Mouse (Mus musculus): ENCODE data around the gene Dbx1. TPM values are rescaled to one million over a fixed set of nuclear protein-coding genes. Genes with fewer than 3 reads are reported as not detected.

Dbx1 gene
- polyA plus RNA-seq, 1 experiment: not detected

DNA sequence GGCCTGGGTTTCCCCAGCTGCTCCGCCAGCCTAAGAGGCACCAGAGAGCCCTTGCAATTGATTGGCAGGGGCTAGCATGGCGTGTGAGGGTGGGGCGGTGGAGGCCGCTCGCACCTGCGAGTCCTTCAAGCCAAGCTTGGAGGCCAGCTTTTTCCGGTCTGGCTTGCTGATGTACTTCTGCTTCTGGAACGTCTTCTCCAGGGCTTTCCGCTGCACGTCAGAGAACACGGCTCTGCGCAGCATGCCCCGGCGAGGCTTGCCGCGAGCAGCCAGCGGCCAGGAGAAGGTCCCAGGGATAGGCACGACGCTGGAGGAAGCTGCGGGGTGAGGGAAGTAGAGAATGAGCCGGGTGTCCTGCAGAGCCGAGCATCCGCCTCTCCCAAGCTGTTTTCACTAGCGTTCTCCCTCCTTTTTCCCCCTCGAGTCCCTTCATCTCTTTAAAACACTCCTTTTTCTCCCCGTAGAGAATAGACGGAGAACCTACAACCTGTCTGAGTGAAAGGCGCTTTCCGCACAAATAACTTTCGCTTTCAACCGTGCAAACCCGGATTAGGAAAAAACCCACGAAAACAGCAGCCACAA, 3.2 kb downstream of the Dbx1 start:
- DNase-seq: peak; percentile 28
- WGBS: 2% methylated on average over 33 of the region's 33 CpGs
- TF ChIP-seq CTCF (IDR thresholded peaks at IDR 0.05; ENCODE audit: insufficient read depth, low read length): no peak
- no peak for TF ChIP-seq POLR2A (IDR thresholded peaks at IDR 0.05; ENCODE audit: borderline replicate concordance, extremely low read depth, low read depth, low read length)
- peak overlapping the region; percentile 56 for H3K4me3 ChIP-seq (replicated peaks; ENCODE audit: extremely low read depth, low read depth, low read length)
- H3K4me1 ChIP-seq (ENCODE audit: control insufficient read depth, insufficient read depth, low read length): peaks cover 11% of the 10 kb centered on the region

DNA sequence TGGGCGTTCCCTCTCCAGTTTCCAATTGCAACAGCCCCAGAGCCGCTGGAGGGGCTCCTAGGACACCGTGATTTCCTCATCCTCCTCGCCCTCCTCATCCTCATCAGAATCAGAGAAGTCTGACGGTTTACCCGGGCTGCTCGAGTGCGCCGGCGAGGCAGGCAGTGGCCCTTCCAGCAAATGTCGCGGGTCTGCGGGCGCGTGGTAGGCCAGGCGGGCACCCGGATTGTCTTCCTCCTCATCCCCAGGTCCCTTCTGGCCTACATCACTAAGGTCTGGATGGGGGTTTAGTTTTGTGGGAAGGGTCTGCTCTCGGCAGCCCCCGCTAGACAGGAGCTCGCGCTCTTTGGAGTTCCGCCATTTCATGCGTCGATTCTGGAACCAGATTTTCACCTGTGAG, 4.3 kb downstream of the Dbx1 start:
- WGBS: 9% methylated on average over 24 of the region's 24 CpGs
- H3K4me3 ChIP-seq (replicated peaks; ENCODE audit: extremely low read depth, low read depth, low read length): no peak overlapping the region
- TF ChIP-seq CTCF (IDR thresholded peaks at IDR 0.05; ENCODE audit: insufficient read depth, low read length) (no peak), POLR2A (IDR thresholded peaks at IDR 0.05; ENCODE audit: borderline replicate concordance, extremely low read depth, low read depth, low read length) (no peak)
- DNase-seq: no peak
- peaks cover 11% of the 10 kb centered on the region for H3K4me1 ChIP-seq (ENCODE audit: control insufficient read depth, insufficient read depth, low read length)

GRCm38 (mm10) chr7:49631885-49632284, 4.8 kb downstream of the Dbx1 start:
- TF ChIP-seq POLR2A (IDR thresholded peaks at IDR 0.05; ENCODE audit: borderline replicate concordance, extremely low read depth, low read depth, low read length): no peak
- no peak for TF ChIP-seq CTCF (IDR thresholded peaks at IDR 0.05; ENCODE audit: insufficient read depth, low read length)
- Histone ChIP-seq H3K4me1 (ENCODE audit: control insufficient read depth, insufficient read depth, low read length) (peaks cover 11% of the 10 kb centered on the region), H3K4me3 (replicated peaks; ENCODE audit: extremely low read depth, low read depth, low read length) (no peak overlapping the region)
- DNase-seq: no peak
- WGBS: 20% methylated on average over 9 of the region's 9 CpGs

DNA sequence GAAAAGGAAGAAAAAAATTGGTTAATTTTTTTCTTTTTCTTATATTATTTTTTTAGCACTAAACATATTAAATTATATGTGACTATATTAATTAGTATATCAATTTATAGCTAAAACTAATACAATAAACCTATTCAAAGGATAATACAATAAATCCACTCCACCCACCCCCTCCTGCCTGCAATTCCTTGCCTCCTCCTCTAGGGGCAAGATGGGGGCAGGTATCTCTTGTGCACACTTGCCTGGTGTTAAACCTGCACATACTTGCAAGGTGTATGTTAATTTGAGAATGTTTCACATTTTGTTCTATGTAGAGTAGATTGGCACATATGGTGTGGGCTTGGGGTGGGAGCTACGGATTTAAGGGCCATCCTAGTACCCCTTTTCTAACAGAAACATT, 16.5 kb downstream of the Dbx1 start:
- WGBS: 65% methylated on average over 1 of the region's 1 CpGs
- no peak for TF ChIP-seq CTCF (IDR thresholded peaks at IDR 0.05; ENCODE audit: insufficient read depth, low read length)
- no peak for DNase-seq
- no peaks in the 10 kb centered on the region for H3K4me1 ChIP-seq (ENCODE audit: control insufficient read depth, insufficient read depth, low read length)
- H3K4me3 ChIP-seq (replicated peaks; ENCODE audit: extremely low read depth, low read depth, low read length): no peak overlapping the region

DNA sequence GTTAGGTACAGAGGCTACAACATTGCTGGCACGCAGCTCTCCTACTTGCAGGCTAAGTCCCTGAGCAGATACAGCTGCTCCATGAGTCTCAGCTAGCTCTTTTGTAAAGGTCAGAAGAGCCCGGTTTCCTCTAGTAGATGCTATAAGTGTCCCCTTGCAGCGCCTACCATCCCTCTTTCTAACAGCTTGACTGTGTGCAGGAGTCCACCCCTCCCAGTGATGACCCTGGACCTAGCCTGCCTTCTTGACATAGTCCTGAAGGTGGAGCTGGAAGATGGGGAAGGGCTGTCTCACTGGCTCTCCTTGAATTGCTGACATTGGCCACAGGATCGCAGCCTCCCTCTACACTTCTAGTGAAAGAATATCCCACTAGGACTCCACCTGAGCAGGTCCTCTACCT, 19.6 kb downstream of the Dbx1 start:
- no peak for TF ChIP-seq POLR2A (IDR thresholded peaks at IDR 0.05; ENCODE audit: borderline replicate concordance, extremely low read depth, low read depth, low read length)
- no peak for TF ChIP-seq CTCF (IDR thresholded peaks at IDR 0.05; ENCODE audit: insufficient read depth, low read length)
- no peak for DNase-seq
- 81% methylated on average over 4 of the region's 4 CpGs for WGBS
- Histone ChIP-seq H3K4me1 (ENCODE audit: control insufficient read depth, insufficient read depth, low read length) (no peaks in the 10 kb centered on the region), H3K4me3 (replicated peaks; ENCODE audit: extremely low read depth, low read depth, low read length) (no peak overlapping the region)

GRCm38 (mm10) chr7:49616258-49616735, 20.4 kb downstream of the Dbx1 start:
- H3K4me3 ChIP-seq (replicated peaks; ENCODE audit: extremely low read depth, low read depth, low read length): no peak overlapping the region
- H3K4me1 ChIP-seq (ENCODE audit: control insufficient read depth, insufficient read depth, low read length): no peaks in the 10 kb centered on the region
- TF ChIP-seq CTCF (IDR thresholded peaks at IDR 0.05; ENCODE audit: insufficient read depth, low read length) (peak; percentile 93), POLR2A (IDR thresholded peaks at IDR 0.05; ENCODE audit: borderline replicate concordance, extremely low read depth, low read depth, low read length) (no peak)
- DNase-seq: peak; percentile 45
- 9% methylated on average over 7 of the region's 7 CpGs for WGBS

DNA sequence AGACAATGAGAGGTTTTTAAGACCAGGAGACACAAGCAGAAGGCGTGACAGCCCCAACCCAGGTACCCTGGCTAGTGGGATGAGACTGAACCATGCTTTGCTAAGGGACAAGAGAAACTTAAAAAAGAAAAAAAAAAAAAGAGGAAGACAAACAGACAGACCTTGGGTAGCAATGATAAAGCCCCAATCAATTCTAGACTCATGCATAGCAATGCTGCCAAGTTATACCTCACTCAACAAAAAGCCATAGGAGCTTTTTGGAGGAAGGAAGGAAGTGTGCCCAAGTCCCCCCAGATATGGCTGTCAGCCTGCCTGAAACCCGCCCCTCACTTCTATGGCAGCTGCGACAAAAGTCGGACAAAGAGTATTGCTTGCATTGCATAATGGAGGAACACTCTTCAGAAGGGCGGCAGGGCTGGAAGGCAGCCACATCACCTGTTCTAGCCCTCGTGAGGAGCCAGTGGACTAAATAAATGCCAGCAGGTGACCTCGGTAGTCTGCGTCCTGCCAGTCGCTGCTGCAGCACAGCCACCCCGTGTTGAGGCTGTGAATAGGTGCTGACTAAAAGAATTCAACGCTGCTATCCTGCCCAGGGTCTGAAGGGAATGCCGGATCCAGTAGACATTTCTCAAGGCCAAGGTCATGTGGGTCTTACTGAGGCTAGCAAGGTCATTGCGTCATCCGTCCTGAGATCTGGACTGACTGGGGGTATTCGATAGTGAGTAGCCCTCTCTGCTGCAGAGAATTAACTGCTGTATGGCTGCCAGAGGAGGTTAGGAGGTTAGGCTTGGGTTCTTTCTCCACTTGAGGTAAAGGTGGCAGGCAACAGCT, 31.5 kb downstream of the Dbx1 start:
- Histone ChIP-seq H3K4me1 (ENCODE audit: control insufficient read depth, insufficient read depth, low read length) (no peaks in the 10 kb centered on the region), H3K4me3 (replicated peaks; ENCODE audit: extremely low read depth, low read depth, low read length) (no peak overlapping the region)
- 72% methylated on average over 15 of the region's 15 CpGs for WGBS
- TF ChIP-seq POLR2A (IDR thresholded peaks at IDR 0.05; ENCODE audit: borderline replicate concordance, extremely low read depth, low read depth, low read length): no peak
- no peak for TF ChIP-seq CTCF (IDR thresholded peaks at IDR 0.05; ENCODE audit: insufficient read depth, low read length)
- DNase-seq: peak; percentile 58

DNA sequence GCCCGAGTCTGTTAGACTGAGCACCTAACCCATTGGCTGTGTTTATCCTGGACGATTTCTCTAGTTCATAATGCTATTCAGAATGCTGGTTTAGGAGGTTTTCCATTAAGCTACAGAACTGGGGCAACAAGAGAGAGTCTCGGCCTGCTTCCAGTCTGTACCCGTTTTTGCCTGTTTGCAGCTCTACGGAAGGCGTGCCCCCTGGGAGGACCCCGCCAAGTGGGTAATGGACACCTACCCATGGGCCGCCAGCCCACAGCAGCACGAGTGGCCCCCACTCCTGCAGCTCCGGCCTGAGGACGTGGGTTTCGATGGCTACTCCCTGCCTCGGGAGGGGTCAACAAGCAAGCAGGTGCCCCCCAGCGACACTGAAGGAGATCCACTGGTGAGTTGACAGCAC, 32.4 kb downstream of the Dbx1 start:
- WGBS: 93% methylated on average over 14 of the region's 14 CpGs
- TF ChIP-seq POLR2A (IDR thresholded peaks at IDR 0.05; ENCODE audit: borderline replicate concordance, extremely low read depth, low read depth, low read length) (no peak), CTCF (IDR thresholded peaks at IDR 0.05; ENCODE audit: insufficient read depth, low read length) (no peak)

GRCm38 (mm10) chr7:49601191-49601975, 35.3 kb downstream of the Dbx1 start:
- WGBS: 22% methylated on average over 13 of the region's 13 CpGs
- TF ChIP-seq CTCF (IDR thresholded peaks at IDR 0.05; ENCODE audit: insufficient read depth, low read length) (peak; percentile 84), POLR2A (IDR thresholded peaks at IDR 0.05; ENCODE audit: borderline replicate concordance, extremely low read depth, low read depth, low read length) (no peak)
- DNase-seq: peak; percentile 46
- no peak overlapping the region for H3K4me3 ChIP-seq (replicated peaks; ENCODE audit: extremely low read depth, low read depth, low read length)
- H3K4me1 ChIP-seq (ENCODE audit: control insufficient read depth, insufficient read depth, low read length): no peaks in the 10 kb centered on the region

More for the DNA sequence above, 32.4 kb downstream of the Dbx1 start:
- DNase-seq: no peak
- H3K4me3 ChIP-seq (replicated peaks; ENCODE audit: extremely low read depth, low read depth, low read length): no peak overlapping the region
- H3K4me1 ChIP-seq (ENCODE audit: control insufficient read depth, insufficient read depth, low read length): no peaks in the 10 kb centered on the region
